Mouse (Mus musculus) thymus, postnatal 4 days (tissue): ENCODE results near the gene Gm8947.
A peak's percentile ranks its signal among the peaks of the same experiment; 100 is the strongest.
"Not testable (repeated sequence)": the region's sequence is repeated elsewhere in the genome, so short reads cannot be mapped to it uniquely, and the experiment has no call there.

Experiments used
- DNase-seq: peaks from one replicate; pipeline ENCODE4 v3.0.0; 2021

Gm8947 gene

DNA sequence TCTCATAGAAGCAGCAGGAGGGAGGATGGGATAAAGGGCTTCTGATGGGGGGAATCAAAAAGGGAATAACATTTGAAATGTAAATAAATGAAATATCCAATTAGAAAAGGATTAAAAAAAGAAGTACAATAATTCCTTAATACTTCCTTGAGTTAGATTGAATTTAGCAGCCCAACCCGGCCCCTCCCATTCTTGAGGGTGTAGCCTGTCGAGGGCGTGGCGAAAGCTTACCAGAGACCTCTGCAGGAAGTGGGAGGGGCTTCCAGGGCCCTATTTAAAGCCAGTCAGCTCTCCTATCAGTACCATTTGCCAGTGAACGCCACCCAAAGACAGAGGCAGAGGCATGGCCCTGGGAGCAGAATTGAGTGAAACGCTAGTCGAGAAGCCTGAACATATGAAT, at the start of gene Gm8947:
Gene Gm8947 (plus strand): TSS at position 302 of the 400 bp plus-strand sequence.
- DNase-seq: not testable (repeated sequence)

DNA sequence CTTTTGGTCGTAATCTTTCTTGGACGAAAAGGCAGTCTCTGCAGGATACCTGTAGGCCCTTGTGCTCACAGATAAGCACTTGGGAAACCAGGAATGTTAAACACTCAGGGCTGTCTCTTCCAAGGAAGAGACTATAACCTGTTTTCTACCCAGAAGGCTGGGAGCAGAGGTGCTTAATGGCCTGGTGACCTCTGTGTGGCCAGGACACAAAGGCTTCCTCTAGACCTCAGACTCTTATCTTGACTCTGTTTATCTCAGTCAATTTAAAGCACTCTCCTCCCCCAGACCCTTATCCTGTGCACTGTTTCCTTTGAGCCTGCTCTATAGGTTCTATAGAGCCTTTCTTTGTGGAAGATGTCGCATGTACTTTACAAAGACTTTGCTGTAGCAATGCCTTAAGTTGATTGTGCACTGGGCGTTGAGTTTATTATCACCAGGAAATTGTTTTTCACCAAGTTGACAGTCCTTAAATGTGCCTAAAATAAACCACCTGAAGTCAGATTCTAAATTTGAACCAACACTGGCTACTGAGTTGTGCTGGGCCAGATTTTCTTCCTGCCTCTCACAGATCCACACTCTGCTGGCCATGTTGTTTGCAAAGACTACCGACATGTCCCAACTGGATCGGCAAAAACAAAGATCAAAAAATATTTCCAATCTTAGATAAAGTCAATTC, 47.6 kb upstream of the Gm8947 start:
- no peak for DNase-seq

DNA sequence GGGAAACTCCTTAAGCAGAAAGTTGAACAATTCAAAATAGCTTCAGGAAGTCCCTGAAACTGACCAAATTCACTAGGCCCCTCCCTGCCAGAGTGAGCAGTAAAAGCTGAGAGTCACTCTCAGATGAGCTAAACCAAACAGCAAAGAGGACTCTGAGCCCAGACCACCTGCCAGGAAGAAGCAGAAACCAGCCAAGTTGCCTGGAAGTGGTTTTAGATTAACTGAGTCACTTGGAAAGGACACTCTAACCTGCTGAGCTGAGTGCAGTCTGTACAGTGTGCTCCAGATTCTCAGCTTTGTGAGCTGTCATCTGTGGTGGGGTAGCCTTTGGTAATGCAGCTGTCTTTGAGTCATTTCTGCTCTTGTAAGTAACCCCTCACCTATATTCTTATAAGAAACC, 44.4 kb upstream of the Gm8947 start:
- DNase-seq: no peak

DNA sequence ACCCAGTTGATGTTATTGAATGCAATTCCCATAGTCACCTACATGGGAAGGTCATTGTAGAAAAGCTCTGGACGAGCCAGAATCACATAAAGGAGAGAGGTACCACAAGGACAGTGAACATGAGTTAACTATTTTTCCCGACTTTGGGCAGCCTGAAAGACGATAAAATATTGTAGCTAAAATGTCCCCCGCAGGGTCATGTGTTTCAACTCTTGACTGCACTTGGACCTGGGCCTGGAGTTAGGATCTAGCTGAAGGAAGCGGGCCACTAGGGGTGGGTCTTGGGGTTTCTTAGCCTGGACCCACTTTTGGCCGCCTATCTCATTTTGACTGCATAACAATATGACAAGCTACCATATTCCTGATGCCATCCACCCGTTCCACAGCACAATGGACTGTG, 42.0 kb upstream of the Gm8947 start:
- no peak for DNase-seq

DNA sequence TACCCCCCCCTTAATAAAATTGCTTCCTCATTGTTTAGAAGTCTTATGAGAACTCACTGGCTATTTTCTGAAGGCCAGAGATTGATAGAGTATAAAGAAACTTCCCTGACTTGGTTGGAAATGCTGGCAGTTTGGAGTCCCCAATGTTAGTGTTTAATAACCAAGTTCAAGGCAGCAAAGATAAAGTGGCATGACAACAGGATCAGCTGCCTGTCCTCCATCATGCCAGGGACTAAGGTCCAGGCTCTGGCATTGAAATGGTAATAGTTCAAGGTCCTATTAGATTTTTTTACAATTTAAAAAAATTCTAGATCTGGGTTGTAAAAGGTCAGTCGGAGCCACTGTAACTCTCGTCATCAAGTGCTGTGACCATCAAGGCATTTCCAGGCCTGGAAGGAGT, 41.1 kb upstream of the Gm8947 start:
- no peak for DNase-seq

DNA sequence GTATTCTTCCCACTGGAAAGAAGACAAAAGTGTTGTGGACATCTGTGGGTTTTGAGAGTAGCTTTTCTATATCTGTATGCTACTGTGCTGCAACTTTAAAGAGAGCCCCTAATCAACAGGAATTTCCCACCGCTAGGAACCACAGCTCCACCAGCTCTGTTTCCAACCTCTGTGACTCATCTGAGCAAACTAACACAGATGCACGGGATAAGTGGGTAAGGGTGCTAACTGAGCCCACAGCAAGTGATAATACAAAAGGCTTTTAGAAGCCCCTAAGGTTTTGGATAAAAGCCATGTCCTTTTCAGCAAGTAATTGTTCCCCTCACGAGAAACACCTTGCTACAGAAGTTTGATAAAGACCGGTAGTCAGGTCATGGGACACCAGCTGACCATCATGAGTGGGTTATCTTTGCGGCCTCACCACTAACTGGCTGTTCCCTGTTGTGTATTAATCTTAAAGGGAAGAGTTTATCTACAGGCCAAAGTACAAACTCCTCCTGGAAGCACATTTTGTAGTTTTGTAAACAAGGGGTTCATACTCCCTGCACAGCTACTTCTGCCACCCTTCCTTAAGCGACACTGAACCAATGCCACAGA, 39.0 kb upstream of the Gm8947 start:
- DNase-seq: no peak

DNA sequence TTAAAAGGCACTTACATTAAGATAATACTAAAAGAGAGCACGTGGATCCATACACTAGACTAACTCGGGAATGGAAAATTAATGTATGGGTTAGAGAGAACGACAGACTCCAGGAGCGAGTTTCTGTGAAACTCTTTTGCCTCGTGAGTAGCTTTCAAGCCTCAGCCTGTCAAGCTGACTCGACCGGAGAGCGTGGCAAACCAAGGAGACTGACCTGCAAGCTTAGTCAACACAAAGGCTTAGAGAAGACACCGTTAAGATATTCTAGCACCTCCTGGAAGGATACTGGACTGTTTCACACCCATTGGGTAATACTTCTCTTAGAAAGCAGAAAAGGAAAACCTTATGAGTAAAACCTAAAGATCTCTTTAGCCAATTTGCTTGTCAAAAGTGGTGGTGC, 38.0 kb upstream of the Gm8947 start:
- not testable (repeated sequence) for DNase-seq

DNA sequence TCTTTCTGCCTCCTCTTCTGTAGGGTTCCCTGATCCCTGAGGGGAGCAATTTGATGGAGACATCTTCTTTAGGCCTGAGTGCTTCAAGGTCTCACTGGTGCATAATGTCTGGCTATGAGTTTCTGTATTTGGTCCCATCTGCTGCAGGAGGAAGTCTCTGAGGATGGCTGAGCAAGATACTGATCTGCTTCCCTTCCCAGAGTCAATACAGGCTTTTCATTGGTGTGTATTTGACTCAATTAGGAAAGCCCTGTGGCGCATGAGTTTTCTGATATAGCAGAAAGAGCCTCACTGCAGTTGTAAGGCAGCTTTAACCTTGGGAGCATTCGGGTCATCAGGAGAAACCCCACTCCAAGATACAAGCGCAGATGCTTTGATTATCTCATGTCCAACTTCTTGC, 36.0 kb upstream of the Gm8947 start:
- no peak for DNase-seq

DNA sequence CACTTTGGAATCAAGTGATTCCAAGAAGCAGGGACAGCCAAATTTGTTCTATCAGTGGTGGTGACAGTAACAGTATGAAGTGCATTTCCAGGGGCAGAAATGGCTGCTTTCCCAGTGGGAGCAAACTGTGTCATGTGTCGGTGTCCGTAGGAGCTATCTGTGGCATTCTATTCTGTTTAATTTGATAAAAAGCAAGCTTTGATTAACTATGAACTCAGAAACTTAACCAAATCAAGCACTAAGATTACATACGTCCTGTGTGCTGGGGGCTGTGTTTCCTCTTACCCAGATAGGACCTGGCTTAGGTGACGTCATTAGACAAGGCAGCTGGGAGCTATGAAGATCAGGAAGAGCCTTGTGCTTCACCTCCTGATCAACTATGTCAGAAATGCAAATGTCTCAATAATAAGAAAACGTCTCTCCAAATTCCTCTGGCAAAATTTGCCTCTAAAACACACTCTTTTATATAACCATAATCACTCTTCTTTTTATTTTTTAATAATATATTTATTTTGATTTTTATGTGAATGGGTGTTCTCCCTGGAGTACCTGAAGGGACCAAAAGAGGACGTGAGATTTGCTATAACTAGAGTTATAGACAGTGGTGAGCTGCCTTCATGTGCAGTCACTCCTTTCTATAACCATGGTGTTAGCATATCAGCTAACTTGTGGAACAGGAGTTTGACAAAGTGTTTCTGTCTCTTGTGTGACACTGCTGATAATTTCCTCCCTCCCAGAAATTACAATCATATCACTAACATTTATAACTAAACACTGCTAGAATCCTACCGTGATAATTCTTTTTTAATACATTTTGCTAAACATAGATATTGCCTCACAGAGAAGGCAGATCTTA, 35.2 kb upstream of the Gm8947 start:
- DNase-seq: no peak

DNA sequence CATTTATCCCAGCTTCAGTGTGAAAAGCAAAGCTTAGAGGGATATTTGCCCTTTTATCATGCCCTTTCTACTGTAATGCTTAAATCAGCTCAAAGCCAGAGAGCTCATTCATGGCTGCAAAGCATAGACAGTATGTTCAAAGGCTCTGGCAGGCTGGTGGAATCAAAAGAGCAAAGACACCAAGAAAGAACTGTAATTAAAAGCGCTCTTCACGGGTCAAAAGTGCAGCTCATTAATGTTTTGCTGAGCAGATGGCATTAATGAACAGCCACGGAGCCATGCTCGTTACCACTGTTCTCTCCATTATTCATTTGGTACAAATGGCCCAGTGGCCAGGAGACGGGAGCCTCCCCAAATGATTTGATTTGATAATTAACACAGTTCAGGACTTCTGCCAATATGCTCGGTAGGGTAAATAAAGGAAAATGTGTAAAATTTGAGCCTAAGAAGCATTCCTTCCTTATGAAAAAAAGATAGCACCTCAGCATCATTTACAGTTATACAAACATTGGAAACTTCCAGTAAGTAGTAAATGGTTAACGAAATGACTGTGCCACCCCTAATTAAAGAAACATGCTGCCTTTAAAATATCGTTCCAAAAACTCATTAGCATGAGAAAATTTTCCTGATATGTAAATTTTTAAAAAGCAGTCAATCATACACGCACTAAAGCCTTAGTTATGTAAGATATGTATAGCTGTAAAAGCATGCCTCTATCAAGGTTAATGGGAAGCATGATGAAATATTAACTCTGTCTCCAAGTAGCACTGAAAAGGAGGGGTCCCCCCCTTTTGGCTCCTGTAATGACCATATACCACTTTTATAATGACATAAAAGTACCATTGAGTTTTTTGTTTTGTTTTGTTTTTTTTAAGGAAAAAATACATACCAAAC, 34.0 kb upstream of the Gm8947 start:
- no peak for DNase-seq

DNA sequence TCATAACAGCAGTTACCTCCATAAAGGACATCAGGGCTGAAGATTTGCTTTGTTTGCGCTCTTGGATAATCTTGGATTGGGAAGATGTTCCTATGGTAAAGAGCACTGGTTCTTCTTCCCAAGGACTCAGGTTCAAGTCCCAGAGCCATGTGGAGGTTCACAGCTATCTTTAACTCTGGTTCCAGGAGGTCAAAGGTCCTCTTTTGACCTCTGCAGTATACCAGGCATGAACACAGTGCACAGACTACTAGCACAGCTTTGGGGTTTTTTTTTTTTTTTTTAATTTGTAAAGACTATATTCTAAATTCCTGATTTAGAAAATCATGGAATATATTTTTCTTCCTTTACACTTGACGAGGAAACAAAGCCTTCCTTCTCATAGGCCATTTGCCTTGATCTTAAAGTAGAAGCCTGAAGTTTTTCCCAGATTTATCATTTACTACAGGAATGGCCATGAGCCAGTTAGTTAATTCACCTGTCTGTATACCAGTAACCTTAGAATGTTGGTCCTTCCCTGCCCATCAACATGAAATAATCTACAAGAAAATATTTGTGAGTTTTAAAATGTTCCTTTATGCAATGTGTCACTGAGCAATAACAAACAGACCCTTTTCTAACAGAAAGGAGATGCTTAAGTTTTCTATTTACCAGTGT, 33.2 kb upstream of the Gm8947 start:
- DNase-seq: no peak

DNA sequence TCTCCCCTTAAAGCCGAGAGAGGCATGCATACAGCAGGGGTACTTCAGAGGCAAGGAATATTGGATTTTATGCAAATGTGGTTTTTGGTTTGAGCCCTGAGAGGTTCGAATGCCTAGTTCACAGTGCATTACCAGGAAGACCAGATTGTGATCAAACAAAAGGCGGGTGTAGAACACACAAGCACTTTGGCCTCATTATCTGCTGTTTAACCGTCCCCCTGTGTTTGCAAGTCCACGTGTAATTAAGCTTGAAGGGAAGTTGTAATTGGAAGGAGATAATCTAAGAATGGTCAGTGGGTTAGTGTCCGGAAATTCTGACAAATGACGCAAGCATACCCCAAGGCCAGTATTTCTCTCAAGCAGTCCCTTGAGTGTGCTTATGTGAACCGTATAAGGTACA, 26.1 kb upstream of the Gm8947 start:
- DNase-seq: no peak

DNA sequence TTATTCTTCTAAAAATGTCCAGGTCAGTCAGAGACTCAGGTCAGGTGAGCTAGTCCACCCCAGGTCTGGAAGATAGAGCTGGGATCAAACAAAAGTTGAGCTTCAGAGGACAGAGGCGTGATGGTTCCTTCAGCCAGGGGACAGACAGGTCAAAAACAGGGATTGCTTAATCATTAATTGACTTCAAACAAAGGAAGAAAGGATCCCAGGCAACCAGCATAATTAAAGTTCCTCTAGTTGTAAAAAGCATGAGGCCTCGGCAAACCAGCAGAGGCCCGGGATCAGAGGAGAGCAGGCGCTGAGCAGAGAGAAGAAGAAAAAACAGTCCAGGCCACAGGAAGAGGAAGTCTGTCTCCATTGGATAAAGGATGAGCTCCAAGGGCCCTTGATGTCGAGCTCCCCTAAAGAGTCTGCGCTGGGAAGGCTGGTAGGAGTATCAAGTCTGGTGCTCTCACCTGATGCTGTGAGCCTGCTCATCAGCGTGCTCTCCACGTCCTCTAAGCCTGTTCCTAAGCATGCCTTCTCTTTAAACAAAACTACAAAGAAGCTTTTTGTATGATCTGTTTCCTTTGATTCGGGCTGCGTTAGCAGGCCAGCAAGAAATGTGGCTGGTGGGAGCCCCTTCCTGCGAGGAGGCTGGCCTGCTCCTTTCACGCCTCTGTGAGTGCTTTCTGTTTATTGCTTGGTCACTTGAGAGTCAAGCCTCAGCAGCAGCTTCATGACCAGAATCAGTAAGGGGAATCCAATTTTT, 24.7 kb upstream of the Gm8947 start:
- DNase-seq: peak; percentile 28

DNA sequence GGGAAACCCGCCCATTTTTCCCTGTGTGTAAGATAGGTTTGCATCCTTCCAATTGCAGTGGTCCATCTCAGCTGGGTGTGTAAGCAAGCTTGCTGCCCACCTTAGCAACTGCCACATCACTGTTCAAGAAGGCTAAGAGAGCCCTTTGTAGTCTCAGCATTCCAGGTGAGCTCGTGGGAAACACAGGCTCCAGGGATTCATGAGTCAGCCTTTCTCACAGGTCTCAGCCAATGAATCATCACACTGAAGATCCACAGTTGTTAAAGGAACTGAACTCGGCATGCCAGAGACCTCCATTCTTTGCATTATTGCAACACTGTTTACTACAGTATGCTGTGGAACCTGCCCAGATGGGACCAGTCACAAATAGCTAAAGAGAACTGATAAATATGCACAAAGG, 23.5 kb upstream of the Gm8947 start:
- no peak for DNase-seq

DNA sequence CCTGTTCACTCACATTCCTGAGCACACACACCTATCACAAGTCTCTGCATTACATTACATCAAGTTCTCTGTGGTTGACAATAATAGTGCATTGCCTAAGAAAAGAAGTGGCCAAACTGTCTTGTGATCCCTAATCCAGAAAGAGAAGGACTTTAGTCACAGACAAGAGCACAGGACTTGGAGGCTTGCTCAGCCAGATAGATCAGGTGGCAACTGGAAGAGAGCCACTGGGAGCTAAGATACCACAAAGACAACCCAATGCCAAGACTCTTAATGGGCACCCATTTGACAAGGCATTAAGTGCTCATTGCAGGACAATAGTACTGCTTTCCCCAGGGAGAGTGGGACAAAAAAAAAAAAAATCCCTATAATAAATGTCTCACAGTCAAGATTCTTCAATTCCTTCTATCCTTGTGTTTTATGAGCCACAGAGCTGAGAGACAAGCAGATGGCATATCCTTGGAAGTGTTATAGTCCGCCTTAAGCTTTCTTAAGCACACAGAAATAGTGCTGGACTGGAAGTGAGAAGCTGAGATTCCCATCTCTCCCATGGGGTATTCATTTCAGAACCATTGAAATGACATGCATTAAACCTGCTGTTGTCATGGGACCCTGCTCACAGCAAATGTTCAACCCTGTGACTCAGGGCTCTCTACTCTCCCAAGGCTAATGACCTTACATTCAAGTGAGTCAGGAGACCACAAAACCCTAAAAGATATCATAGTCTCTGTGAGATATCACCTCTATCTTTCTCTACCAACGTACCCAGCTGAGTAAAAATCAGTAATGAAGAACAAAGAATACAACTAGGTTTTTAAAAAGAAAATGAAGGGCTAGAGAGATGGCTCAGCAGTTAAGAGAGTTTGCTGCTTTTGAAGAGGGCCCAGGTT, 20.4 kb upstream of the Gm8947 start:
- DNase-seq: no peak

DNA sequence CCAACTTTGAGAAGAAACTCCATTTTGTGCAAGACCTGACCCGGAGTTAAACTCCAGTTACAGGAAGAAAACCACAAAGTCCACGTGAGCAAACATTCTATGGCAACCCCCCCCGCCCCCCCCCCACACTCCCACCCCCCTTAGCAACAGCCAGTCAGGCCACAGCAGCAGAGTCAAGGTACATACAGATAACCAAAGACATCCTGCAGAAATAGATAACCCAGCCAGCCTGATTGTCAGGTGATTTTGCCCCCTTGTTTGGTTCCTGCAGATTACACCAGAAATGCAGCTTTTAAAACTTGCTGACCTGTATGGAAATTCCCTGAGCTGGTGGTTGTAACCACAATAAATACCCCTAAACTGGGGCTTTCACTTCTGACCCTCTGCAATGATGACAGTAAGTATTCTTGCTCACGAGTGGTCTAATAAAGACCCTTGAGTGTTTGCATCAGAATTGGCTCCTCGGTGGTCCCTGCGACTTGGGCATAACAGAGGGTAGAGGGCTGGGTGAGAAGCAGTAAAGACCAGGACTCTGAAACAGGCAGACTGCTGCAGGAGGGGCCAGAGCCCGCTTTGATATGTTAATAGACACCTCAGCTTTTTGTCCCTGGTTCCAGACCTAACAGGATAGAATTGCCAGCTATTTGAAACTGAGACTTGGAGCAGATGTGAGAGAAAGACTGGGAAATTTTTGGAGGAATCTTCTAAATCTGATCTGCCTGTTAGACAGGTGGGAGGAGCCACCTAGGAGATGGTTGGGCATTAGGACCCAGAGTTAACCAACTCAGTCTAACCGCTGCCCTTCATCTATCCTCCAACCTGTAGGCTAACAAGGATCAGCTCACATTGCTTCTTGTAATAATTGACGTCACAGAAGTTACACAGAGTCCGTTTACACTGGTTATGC, 14.9 kb upstream of the Gm8947 start:
- peak; percentile 23 for DNase-seq

DNA sequence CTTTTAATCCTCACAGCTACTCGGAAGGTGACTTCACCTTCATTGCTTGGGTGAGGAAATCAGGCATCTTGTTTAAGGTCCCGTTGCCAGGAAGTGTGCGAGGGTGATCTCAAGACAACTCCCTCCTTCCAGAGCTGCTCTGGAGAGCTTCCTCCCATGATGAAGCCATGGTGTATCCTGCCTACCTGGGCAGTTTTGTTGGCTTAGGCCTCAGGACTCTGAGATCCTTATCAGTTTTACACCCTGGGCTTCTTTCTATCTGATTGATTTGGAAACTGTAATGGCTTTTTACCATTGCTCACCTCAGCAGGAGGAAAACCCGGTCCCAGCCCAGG, 14.3 kb upstream of the Gm8947 start:
- DNase-seq: peak; percentile 20

DNA sequence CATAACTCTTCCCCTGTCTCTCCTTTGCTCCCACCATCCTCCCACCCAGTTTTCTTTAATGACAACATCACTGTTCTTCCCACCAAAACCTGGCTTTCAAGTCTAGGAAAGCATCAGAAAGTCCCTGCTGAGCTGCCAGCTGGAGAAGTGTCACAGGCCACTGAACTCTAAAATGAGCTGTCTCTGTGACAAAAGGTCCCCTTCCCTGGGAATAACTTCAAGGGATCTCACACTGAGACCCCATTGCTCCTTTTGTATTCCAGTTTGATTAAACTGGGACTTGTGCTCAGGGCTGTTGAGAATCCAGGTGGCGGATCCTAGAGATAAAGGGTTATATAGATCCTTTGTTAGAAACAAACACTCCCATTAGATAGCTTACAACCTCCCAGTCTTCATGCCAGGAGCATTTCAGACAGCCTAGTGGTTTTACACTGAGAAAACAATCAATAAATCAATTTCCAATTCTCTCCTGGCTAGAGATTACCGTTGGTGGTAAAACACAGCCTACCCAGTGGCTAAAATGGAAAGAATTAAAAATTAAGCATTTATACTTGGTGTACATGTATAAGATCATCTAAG, 13.6 kb upstream of the Gm8947 start:
- no peak for DNase-seq

DNA sequence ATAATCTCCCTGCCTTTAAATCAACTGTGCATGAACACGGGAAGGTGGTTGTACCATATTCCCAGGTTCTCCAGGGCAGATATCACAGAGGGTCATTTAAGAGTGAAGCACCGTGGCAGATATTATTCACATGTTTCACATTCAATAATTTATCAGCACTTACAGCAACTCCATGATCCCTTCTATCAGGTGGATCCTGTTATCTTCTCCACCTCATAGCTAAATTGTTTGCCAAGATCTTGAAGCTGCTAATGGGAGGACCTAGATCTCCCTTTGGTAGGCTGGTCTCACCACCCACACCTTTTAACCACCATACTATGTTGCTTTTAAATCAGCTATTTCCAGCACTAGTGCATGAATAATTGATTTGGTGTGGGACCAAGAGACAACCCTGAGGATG, 12.0 kb upstream of the Gm8947 start:
- DNase-seq: no peak
